8 mouse cellular contexts compared by ENCODE assay signal in the genomic region with DNA sequence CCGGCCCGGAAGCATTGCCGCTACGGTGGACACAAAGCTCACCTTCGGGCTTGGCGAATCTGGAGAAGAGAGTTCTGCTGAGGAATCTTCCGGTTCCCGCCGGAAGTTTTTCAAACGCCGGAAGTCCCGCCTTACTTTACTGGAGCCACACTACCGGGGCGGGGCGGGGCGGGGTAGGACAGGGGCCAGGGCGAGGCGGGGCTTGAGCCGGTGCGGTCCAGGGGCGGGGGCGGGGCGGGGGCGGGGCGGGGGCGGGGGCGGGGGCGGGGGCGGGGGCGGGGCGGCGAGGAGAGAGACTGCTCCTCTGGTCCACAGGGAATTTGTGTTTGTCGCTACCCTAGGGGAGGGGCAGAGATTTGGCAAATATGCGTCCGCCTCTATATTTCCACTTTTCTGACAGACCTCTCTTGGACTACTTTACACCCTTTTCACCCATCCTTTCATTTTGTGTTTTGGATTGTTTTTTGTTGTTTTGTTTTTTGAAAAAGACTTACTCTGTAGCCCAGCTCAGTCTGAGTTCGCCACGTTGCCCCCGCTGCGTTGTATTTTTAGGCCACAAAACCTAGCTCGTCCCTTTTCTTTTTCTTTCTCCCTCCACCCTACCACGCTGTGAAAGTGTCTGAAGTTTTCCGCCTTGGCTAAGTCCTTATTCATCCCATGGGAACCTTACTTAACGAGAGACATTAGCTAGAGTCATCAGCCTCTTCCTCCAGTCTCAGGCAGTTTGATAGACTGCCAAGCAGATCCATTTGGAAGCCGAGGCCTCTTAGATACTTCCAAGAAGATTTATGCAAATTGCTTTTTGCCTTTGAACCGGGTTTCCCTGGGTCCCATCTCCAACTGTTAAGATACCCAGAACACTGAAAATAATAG. TPM values are rescaled to one million over a fixed set of nuclear protein-coding genes. Genes with fewer than 3 reads are reported as not detected.
DNase-seq lines count a peak whose midpoint lies in the region; ATAC-seq lines count a peak whose summit lies in the region.

A gene (minus strand): TSS at position 97 of the 873 bp plus-strand sequence.

- DNase-seq in adipocyte (ENCODE audit: low spot score): peak; percentile 96
- DNase-seq in gastrocnemius, adult 8-10 months (ENCODE audit: low spot score in 2 of 2): peak; percentile 81 to 86
- DNase-seq in hindlimb bud, embryonic 11.5 days (ENCODE audit: extremely low spot score, low read depth, low spot score): peak; percentile 81
- peak; percentile 90 to 93 for DNase-seq in left cerebral cortex, postnatal 10 days (ENCODE audit: extremely low spot score in 1 of 2, low spot score in 2 of 2)
- DNase-seq in right cerebral cortex, postnatal 14 days: peak; percentile 90
- peak; percentile 88 for DNase-seq in urinary bladder, postnatal 25 days (ENCODE audit: low spot score)

- intact Hi-C loops in left cerebral cortex, postnatal 10 days (cut with DNase I): no loop called here

- ATAC-seq in common myeloid progenitor, adult 5-6 weeks (replicated peaks; ENCODE audit: low read depth, poor library complexity, severe bottlenecking): peak; percentile 85
- ATAC-seq in megakaryocyte progenitor cell, adult 5-6 weeks (replicated peaks; ENCODE audit: poor library complexity): peak; percentile 91

RNA-seq across cellular contexts. Expression of the gene that starts here (rescaled TPM):
- 25.4 and 35.6 TPM in 2 replicates for total RNA-seq in common myeloid progenitor, adult 5-6 weeks (2017)
- total RNA-seq in gastrocnemius, adult 8-10 months (2022): 1 to 10 TPM; 4.7 to 5.6 (median 5.2) TPM
- 10 to 100 TPM; 14.3 to 15.9 TPM for total RNA-seq in left cerebral cortex, postnatal 10 days (2021)
- 22.6 and 33.1 TPM in 2 replicates for total RNA-seq in megakaryocyte progenitor cell, adult 5-6 weeks (2015)
- total RNA-seq in megakaryocyte progenitor cell, adult 5-6 weeks (2017): 22.9 and 25.8 TPM in 2 replicates

Comparison
In these comparisons a context has a peak if more than half of its experiments do, and no peak if none do; other contexts are left out.
1. Peak in every context shown above with its lines: DNase-seq and ATAC-seq.